Mouse (Mus musculus) G1E (cell line): ENCODE measurements around the gene Ablim1.

Source experiments
- CTCF ChIP-seq: IDR thresholded peaks from 2 replicates; pipeline ENCODE4 v1.5.1; 2012; ENCODE audit warnings: low read depth, low read length, inconsistent platforms, mixed read lengths
- GATA1 ChIP-seq: IDR thresholded peaks from 2 replicates; pipeline ENCODE4 v1.6.1; 2012; ENCODE audit warnings: borderline replicate concordance, low read length, inconsistent platforms, mixed read lengths
- GATA2 ChIP-seq: IDR thresholded peaks from 2 replicates; pipeline ENCODE4 v1.6.1; 2012; ENCODE audit warnings: low read depth, low read length, inconsistent platforms, borderline replicate concordance
- POLR2AphosphoS5 ChIP-seq: IDR thresholded peaks from 2 replicates; pipeline ENCODE4 v1.6.1; 2012; ENCODE audit warnings: low read depth, low read length, inconsistent platforms; ENCODE audit not compliant: insufficient replicate concordance
- TAL1 ChIP-seq: conservative IDR thresholded peaks from 2 replicates; pipeline ENCODE4 v1.6.1; 2012; ENCODE audit warnings: low read depth, low read length, inconsistent platforms, mixed read lengths

DNA sequence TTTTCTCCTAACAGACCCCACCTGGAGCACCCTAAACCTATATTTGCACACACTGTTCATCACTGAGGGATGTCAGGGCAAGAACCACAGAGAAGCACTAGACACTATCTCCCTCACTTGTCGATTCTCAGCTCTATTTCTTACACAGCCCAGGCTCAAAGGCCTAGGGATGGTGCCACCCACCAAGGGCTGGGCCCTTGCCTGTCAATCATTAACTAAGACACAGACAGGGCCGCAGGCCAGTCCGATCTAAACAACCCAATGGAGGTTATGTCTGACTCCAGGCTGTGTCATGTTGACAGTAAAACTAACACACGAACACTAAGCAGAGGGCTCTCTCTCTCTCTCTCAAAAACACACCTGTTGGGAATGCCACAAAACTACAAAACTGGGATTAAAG is 316.4 kb downstream of the Ablim1 start:
- TF ChIP-seq CTCF (no peak), GATA1 (no peak), POLR2AphosphoS5 (no peak), TAL1 (no peak), GATA2 (no peak)
